Mouse (Mus musculus) erythroblast, adult 5-6 weeks (primary cell): ENCODE measurements around the gene Ccdc77. TPM values are rescaled to one million over a fixed set of nuclear protein-coding genes. Genes with fewer than 3 reads are reported as not detected.
"Not testable (repeated sequence)": the region's sequence is repeated elsewhere in the genome, so short reads cannot be mapped to it uniquely, and the experiment has no call there.

ENCODE experiments used
- ATAC-seq: replicated peaks from 2 replicates; pipeline ENCODE4 v1.8.0; 2016; ENCODE audit warnings: moderate number of reproducible peaks, mild to moderate bottlenecking, moderate TSS enrichment, inconsistent platforms; ENCODE audit not compliant: poor library complexity, low FRiP score, severe bottlenecking
- total RNA-seq, 2 experiments: library from RNA; stranded (forward) in 1 of 2; stranded (reverse) in 1 of 2; fragments of 150-400 nt in 1 of 2; fragments of 200-764, 138-1000 nt in 1 of 2; gene quantifications; 2 replicates each; pipeline versions ENCODE4 v1.2.3 to v1.2.4; 2015 to 2017; ENCODE audit warnings: low replicate concordance in 2 of 2

Gene Ccdc77
- total RNA-seq, 2 experiments from 2014 or later = 61.3 to 173 TPM

- ATAC-seq = no peak
Observed at GRCm38 (mm10) chr6:120318303-120318940, 45.8 kb downstream of the Ccdc77 start.

- no peak for ATAC-seq
Observed at GRCm38 (mm10) chr6:120312443-120312842, 51.7 kb downstream of the Ccdc77 start.

- peak; percentile 51; the same call in 1 of the 2 replicates for ATAC-seq
Observed at GRCm38 (mm10) chr6:120309787-120310186, 54.4 kb downstream of the Ccdc77 start.

- 0 out of 2 replicates have a peak, but pooled peaks have one; percentile 12 for ATAC-seq
Observed at GRCm38 (mm10) chr6:120309338-120309737, 54.8 kb downstream of the Ccdc77 start.

- no peak for ATAC-seq
Observed at GRCm38 (mm10) chr6:120306859-120307594, 57.1 kb downstream of the Ccdc77 start.

- no peak for ATAC-seq
Observed at GRCm38 (mm10) chr6:120302755-120303316, 61.3 kb downstream of the Ccdc77 start.

- ATAC-seq = no peak
Observed at GRCm38 (mm10) chr6:120301137-120301536, 63.0 kb downstream of the Ccdc77 start.

GRCm38 (mm10) chr6:120296589-120296988 lies 67.6 kb downstream of the Ccdc77 start:
- not testable (repeated sequence) for ATAC-seq

GRCm38 (mm10) chr6:120294785-120295133 lies 69.4 kb downstream of the Ccdc77 start:
- no peak for ATAC-seq

GRCm38 (mm10) chr6:120294056-120294784 lies 70.0 kb downstream of the Ccdc77 start, which contains the start of the genes D330020A13Rik and B4galnt3:
Gene D330020A13Rik, plus strand, starts transcription at chr6:120294364.
Gene B4galnt3, minus strand, starts transcription at chr6:120294559.
- ATAC-seq = no peak

GRCm38 (mm10) chr6:120291396-120292009 lies 72.7 kb downstream of the Ccdc77 start:
- no peak for ATAC-seq

GRCm38 (mm10) chr6:120289430-120289829 lies 74.7 kb downstream of the Ccdc77 start:
- no peak for ATAC-seq

- no peak for ATAC-seq
Observed at GRCm38 (mm10) chr6:120288541-120288940, 75.6 kb downstream of the Ccdc77 start.

GRCm38 (mm10) chr6:120287279-120287678 lies 76.9 kb downstream of the Ccdc77 start:
- no peak for ATAC-seq

- no peak for ATAC-seq
Observed at GRCm38 (mm10) chr6:120276874-120277449, 87.2 kb downstream of the Ccdc77 start.

- ATAC-seq = no peak
Observed at GRCm38 (mm10) chr6:120275301-120275700, 88.9 kb downstream of the Ccdc77 start.

GRCm38 (mm10) chr6:120274887-120275286 lies 89.3 kb downstream of the Ccdc77 start:
- ATAC-seq = no peak
